Mouse (Mus musculus) adipocyte (in vitro differentiated cells): Measurements from ENCODE around the gene Rnf31.

Experiments used
- DNase-seq: peaks from one replicate; pipeline ENCODE4 v3.0.0-alpha.2; 2016; ENCODE audit warnings: low spot score

Rnf31 gene

GRCm38 (mm10) chr14:55604823-55605222 lies 13.3 kb downstream of the Rnf31 start:
- no peak for DNase-seq

GRCm38 (mm10) chr14:55605743-55606459 lies 14.4 kb downstream of the Rnf31 start:
- DNase-seq: no peak

- no peak for DNase-seq
Observed at GRCm38 (mm10) chr14:55608339-55608738, 16.8 kb downstream of the Rnf31 start.

DNA sequence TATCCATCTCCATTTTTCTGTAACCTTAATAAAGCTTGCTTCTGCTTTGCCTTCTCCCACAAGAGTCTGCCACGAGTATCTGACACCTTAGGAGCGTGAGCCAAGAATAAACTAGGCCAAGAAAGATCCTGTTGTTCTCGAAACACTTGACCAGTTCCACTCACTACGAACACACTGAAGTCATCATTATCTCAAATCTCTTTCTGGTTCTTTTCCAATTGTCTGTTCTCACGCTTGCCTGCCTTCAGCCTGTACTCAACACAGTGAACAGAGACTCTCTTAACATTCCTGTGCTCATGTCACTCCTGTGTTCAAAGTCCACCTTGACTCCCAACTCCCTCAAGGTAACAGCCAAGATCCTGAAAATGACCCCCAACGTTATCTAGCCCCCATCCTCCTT lies 21.8 kb downstream of the Rnf31 start:
- DNase-seq: no peak

DNA sequence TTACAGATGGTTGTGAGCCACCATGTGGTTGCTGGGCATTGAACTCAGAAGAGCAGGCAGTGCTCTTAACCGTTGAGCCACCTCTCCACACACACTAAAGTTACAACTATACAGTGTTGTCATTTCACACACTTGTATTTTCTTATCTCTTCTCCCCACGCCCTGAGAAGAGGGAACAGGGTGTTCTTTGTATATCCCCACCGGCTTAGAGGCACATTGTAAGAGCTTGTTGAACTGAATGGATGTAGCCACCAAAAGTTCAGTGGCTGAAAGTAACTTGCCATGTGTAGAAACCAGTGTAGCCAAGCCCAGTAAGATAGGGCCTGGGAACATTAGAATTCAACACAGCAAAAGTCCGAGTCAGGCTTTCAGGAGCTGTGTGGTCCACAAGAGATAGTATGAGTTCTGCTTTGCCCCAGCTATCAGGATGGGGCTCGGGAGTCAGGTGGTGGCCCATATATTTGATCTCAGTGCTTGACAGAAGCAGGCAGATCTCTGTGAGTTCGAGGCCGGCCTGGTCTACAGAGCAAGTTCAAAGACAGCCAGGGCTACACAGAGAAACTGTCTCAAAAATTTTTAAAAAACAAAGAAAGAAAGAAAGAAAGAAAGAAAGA lies 23.2 kb downstream of the Rnf31 start:
- no peak for DNase-seq

DNA sequence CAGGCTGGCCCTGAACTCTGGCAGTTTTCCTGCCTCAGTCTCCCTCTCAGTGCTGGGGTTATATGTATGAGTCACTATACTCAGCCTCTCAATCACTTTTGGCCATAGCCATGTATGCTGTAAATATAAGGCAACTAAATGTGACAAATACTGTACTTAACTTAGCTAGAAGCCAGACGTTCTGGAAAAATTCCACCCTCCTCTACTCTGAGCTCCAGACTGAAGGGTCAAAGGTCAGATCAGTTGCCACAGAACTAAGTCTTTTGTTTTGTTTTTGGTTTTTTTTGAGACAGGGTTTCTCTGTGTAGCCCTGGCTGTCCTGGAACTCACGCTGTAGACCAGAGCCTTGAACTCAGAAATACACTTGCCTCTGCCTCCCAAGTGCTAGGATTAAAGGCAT lies 24.4 kb downstream of the Rnf31 start:
- peak; percentile 75 for DNase-seq

DNA sequence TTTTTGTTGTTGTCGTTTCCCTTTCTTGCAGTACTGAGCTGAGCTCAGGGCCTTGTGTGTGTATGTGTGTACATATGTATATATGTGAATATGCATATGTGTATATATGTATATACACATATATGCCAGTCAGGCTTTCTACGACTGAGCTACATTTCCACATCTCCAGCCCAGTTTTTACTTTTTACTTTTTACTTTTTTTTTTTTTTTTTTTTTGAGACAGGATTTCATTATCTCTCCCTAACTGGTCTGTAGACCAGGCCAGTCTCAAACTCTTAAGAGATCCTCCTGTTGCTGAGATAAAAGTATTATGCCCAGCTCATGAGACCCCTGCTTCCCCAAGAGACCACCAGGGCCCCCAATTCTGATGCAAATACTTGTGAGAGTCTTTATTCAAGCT lies 25.3 kb downstream of the Rnf31 start:
- no peak for DNase-seq

DNA sequence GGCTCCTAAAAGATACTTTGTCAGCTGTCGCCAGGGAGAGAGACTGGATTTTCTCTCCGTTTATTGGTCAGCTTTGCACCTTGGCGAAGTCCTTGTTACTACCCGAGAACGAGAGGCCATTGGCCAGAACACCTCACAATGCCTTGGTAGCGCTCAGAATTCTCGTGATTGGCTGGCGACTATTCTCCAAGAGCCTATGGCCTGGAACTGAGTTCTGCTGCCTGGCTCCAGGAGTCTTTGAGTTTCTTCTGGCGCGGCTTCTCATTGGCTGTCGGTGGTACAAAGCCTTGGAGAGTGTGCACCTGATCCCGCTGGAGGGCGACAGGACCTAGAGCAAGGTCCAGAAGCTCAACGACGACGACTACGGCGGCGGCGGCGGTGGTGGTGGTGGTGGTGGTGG lies 26.3 kb downstream of the Rnf31 start, which contains the start of gene Rec8:
Gene Rec8 (plus strand): TSS at position 216 of the 400 bp plus-strand sequence.
- no peak for DNase-seq

DNA sequence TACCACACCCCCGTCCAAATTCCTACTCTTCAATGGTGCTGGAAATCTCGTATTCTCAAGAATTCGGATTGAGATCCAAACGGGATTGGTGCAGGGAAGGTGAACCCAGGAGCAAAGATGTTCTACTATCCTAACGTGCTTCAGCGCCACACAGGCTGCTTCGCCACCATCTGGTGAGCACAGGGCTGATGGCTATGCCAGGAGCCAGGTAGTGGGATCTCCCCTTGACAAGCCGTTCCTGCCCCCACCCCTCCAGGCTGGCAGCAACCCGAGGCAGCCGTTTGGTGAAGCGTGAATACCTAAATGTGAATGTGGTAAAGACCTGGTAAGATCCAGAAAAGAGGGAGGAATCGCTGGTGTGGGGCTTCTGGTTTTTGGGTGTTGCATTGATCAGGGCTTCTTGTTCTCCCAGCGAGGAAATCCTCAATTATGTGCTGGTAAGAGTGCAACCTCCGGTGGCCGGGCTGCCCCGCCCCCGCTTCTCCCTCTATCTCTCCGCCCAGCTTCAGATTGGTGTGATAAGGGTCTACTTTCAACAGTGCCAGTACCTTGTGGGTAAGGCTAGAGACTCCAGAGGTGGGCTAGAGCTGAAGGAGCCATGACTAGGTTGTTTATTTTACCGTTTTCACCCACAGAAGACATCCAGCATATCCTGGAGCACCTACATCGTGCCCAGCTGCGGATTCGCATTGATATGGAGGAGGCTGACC lies 27.1 kb downstream of the Rnf31 start:
- DNase-seq: no peak

DNA sequence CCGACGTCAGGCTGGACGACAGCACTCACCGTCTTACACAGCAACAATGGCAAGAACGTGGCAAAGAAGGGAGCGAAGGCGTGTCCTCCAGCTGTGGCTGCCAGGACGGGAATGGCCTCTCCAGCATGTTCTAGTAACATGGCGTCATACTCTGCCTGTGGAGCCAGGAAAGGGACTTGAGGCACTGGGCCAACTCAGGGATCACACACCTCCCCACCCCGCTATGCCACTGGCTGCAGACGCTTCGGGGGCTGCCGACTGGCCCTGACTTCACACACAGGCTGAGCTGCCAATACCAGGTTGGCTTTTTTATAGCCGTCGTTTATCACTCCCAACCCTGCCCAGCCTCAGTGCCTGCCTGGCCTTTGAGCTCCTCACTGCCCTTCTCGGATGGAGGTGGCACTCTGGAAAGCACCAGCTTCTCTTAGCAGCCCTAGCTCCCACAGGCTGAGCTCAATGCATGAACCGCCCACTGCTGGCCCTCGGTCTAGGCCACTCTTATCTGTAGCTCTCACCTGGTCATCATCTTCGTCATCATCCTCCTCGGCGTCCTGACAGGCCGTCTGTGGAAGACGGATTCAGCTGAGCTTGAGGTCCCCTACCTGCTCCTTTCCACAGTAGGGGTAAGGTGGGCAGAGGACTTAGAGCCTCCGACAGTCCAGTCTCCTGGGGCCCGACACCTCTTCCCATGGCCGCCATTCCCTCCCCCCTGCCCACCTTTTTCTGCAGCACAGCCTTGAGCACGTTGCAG lies 36.7 kb downstream of the Rnf31 start:
- DNase-seq: no peak

GRCm38 (mm10) chr14:55629312-55629711 lies 37.8 kb downstream of the Rnf31 start:
- DNase-seq: no peak

GRCm38 (mm10) chr14:55634874-55635522 lies 43.5 kb downstream of the Rnf31 start:
- peak; percentile 14 for DNase-seq

DNA sequence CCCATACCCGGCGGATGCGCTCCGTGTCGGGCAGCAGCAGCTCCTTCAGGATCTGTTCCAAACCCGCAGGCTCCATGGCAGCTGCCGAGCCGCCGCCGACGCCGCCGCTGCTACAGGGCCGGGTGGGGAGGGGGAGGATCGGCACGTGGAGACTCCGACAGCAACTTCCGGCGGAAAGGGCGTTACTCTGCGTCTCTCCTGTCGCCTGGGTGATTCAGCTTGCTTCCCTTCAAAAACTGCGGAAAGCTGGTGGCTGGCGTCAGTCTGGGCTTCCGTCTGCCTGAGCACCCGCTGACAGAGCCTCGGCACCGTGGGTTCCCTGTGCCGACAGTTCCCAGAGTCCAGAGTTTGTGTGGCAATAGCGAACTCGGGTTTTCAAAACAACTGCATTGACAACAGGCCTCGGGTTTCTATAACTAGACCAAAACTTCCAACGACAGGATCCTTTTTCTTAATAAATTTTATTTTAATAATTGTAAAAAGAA lies 44.1 kb downstream of the Rnf31 start, which contains the start of gene Ipo4:
Gene Ipo4 (minus strand): TSS at position 435 of the 485 bp plus-strand sequence.
- DNase-seq: peak; percentile 89

- DNase-seq: no peak
Observed at GRCm38 (mm10) chr14:55637795-55638194, 46.3 kb downstream of the Rnf31 start, which contains the start of gene Gm49378. Gene Gm49378 (minus strand): TSS chr14:55637895.

- no peak for DNase-seq
Observed at GRCm38 (mm10) chr14:55640816-55641215, 49.3 kb downstream of the Rnf31 start.

- no peak for DNase-seq
Observed at GRCm38 (mm10) chr14:55641291-55641690, 49.8 kb downstream of the Rnf31 start.

DNA sequence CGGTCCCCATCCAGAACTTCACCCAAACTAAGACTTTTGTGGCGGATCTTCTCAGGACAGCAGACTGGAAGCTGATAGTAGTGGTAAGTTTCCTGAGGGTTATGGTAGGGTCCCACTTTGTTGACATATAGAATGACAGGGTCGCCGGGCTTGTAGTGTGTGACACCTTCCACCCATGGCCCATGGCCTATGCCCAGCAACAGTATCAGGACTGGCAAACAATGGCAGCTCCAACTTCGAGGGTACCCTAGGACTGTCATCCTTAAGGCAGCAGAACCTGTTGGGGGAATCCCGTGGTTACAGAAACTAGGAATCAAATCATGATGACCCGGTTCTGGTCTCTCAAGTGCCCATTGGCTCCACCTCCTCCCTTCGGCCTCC lies 51.2 kb downstream of the Rnf31 start:
- DNase-seq: no peak

DNA sequence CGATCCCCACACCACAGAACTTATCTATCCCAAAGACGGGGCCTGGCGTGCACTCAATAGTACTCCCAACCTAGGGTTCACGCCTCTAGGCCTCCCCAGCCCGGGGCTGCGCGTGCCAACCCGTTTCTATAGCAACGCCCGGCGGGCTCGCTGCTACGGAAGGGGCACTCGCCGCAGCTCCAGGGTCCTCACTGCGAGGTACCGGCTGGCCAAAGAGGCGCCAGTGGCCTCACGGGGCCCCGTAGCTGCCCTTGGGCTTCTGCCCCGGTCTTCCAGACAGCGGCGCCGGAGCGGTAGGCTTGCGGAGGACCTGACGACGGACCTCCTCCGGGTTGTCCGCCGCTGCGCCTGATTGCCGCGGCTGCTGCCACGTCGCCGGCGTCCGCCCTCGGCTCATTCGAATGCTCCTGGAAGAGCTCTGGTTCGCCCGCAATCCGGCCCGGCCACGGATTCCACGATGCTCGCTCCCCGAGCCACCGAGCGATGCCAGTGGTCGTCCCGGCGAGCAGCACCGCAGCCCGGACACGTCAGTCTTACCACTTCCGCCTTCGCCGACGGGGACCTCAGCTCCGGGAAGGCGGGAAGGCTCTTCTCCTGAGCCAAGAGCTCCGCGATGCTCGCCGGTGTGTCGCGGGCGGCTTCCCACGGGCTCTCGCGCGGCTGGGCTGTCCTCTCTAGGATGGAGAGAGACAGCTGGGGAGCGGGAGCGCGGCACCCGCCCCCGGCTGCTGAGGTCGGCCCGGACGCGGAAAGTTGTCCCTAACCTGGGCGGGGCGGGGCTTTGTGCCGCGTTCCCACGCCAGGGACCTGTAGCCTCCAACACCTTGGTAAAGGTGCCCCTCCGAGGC lies 51.8 kb downstream of the Rnf31 start, which contains the start of gene Tm9sf1:
Gene Tm9sf1 (minus strand): TSS at position 747 of the 848 bp plus-strand sequence.
- peak; percentile 70 for DNase-seq

GRCm38 (mm10) chr14:55644261-55644888 lies 52.9 kb downstream of the Rnf31 start:
- DNase-seq: peak; percentile 12

DNA sequence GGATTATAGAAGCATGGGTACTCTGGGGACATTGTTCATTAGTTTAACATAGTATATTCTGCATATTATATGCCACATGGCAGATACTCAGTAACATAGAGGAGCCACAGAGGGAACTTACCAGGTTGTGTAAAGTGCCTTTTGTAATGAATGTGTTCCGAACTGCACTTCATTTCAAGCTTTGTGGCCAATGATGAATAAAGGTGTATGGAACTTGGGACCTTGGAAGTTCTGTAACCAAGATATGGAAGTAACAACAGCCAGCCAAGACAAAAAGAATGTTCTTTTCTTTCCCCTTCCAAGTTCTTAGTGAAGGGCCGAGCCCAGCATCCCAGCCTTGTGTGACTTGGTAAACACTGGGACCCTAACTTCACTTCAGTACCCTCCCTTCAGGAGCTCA lies 58.4 kb downstream of the Rnf31 start, which contains the start of gene Tssk4:
Gene Tssk4 (plus strand): TSS at position 301 of the 400 bp plus-strand sequence.
- no peak for DNase-seq
